Mouse (Mus musculus) stomach, postnatal 0 days (tissue): ENCODE measurements around the gene R3hdm4.

Source experiments
- CTCF ChIP-seq: IDR thresholded peaks from 2 replicates; pipeline ENCODE4 v1.5.1; 2016; ENCODE audit warnings: antibody characterized with exemption, low read depth, mild to moderate bottlenecking, moderate library complexity
- EP300 ChIP-seq: optimal IDR thresholded peaks from 2 replicates; pipeline ENCODE3; 2016; ENCODE audit warnings: antibody characterized with exemption

GRCm38 (mm10) chr10:79871845-79872244 is 49.2 kb downstream of the R3hdm4 start:
- TF ChIP-seq EP300: no peak
- no peak for TF ChIP-seq CTCF
